Mouse (Mus musculus) heart, embryonic 13.5 days (tissue): ENCODE data around the gene Rhox2b. TPM values are rescaled to one million over a fixed set of nuclear protein-coding genes. Genes with fewer than 3 reads are reported as not detected.
"Not testable (repeated sequence)": the region's sequence is repeated elsewhere in the genome, so short reads cannot be mapped to it uniquely, and the experiment has no call there.

Source experiments
- ATAC-seq: fragments of 200-750 bp; cut with Nextera tagmentation; 2 replicates; pipeline ENCODE4 v1.8.0; 2017; ENCODE audit warnings: moderate TSS enrichment; ENCODE audit not compliant: insufficient number of reproducible peaks, low FRiP score, low TSS enrichment; ENCODE audit errors: extremely low read depth
- H3K27ac ChIP-seq: fragments of 300-500 bp; sonication (generic); replicated peaks from 2 replicates; pipeline ENCODE4 v1.5.1; 2015; ENCODE audit warnings: moderate library complexity, mild to moderate bottlenecking, inconsistent platforms
- H3K27me3 ChIP-seq: fragments of 300-500 bp; sonication (generic); replicated peaks from 2 replicates; pipeline ENCODE4 v1.6.1; 2015; ENCODE audit warnings: mild to moderate bottlenecking, inconsistent platforms
- H3K36me3 ChIP-seq: fragments of 300-500 bp; sonication (generic); 2 replicates; pipeline ENCODE4 v1.6.1; 2015; ENCODE audit warnings: mild to moderate bottlenecking, inconsistent platforms
- H3K4me1 ChIP-seq: fragments of 300-500 bp; sonication (generic); 2 replicates; pipeline ENCODE4 v1.6.1; 2015; ENCODE audit warnings: inconsistent platforms
- H3K4me2 ChIP-seq: fragments of 300-500 bp; sonication (generic); 2 replicates; pipeline ENCODE4 v1.6.1; 2015; ENCODE audit warnings: inconsistent platforms, mild to moderate bottlenecking, moderate library complexity
- H3K4me3 ChIP-seq: fragments of 300-500 bp; sonication (generic); 2 replicates; pipeline ENCODE4 v1.5.1; 2015; ENCODE audit warnings: moderate library complexity, mild to moderate bottlenecking, inconsistent platforms
- H3K9ac ChIP-seq: fragments of 300-500 bp; sonication (generic); 2 replicates; pipeline ENCODE4 v1.6.1; 2015; ENCODE audit warnings: inconsistent platforms, mild to moderate bottlenecking, moderate library complexity
- H3K9me3 ChIP-seq: fragments of 300-500 bp; sonication (generic); 2 replicates; pipeline ENCODE4 v1.6.1; 2016; ENCODE audit warnings: inconsistent platforms
- WGBS: fragments of 180-500 bp; shearing (Covaris S2); methylation state at CpG from one replicate; pipeline ENCODE4 v1.1.7; 2015; ENCODE audit warnings: mixed read lengths; 5-methylcytosine and 5-hydroxymethylcytosine counted together
- polyA plus RNA-seq: library from polyadenylated mRNA; unstranded; fragments of >200 nt; fragmentation: Nextera tagmentation; extraction: Ambion mirVana; gene quantifications from 2 replicates; pipeline ENCODE4 v1.2.1, GENCODE M21; 2015

The Rhox2b gene
- polyA plus RNA-seq = not detected in 2 replicates

GRCm38 (mm10) chrX:37411767-37412166, at the start of gene Rhox2b:
Rhox2b (plus strand) TSS chrX:37412067.
- not testable (repeated sequence) for H3K27ac ChIP-seq, H3K4me1 ChIP-seq, H3K27me3 ChIP-seq, H3K9ac ChIP-seq, H3K4me3 ChIP-seq, H3K4me2 ChIP-seq, H3K36me3 ChIP-seq, ATAC-seq, H3K9me3 ChIP-seq
- no CpG with 5 or more reads among the region's 9 CpGs for WGBS

DNA sequence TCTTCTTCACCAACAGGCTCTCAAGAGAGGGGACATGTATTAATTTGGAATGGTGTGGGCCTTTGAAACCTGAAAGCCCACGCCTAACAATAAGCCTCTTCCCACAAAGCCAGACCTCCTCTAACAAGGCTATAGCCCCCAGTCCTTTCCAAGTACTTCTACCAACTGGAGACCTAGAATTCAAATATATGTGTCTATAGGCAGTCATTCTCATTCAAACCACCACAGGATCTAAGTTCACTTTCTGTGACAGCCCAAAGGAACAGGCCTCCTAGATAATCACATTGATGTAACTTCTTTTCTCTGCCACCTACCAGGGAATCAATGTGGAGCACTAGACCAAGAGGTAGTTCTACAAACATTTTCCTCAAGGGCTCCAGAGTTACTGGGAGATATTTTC, 32.1 kb upstream of the Rhox2b start, which contains the start of gene Rhox3a2:
Rhox3a2 (plus strand) TSS at position 301 of the 400 bp plus-strand sequence.
- H3K36me3 ChIP-seq, H3K27me3 ChIP-seq, H3K9ac ChIP-seq, H3K9me3 ChIP-seq, H3K4me2 ChIP-seq, H3K27ac ChIP-seq, H3K4me3 ChIP-seq, ATAC-seq, H3K4me1 ChIP-seq: not testable (repeated sequence)
- no CpG with 5 or more reads among the region's 1 CpGs for whole genome bisulfite sequencing

GRCm38 (mm10) chrX:37390548-37390947, 21.3 kb upstream of the Rhox2b start, which contains the start of gene Rhox4a2:
Rhox4a2 (plus strand) TSS chrX:37390848.
- not testable (repeated sequence) for H3K9me3 ChIP-seq, H3K27me3 ChIP-seq, H3K9ac ChIP-seq, H3K27ac ChIP-seq, H3K36me3 ChIP-seq, ATAC-seq, H3K4me3 ChIP-seq, H3K4me1 ChIP-seq, H3K4me2 ChIP-seq
- WGBS = 82% methylated on average over 8 of the region's 16 CpGs

- not testable (repeated sequence) for H3K9ac ChIP-seq, H3K27me3 ChIP-seq, H3K27ac ChIP-seq, ATAC-seq, H3K9me3 ChIP-seq, H3K4me2 ChIP-seq, H3K4me3 ChIP-seq, H3K4me1 ChIP-seq, H3K36me3 ChIP-seq
- 83% methylated on average over 14 of the region's 15 CpGs for WGBS
Observed at GRCm38 (mm10) chrX:37432194-37432593, 20.3 kb downstream of the Rhox2b start, which contains the start of gene Rhox4b. Rhox4b (plus strand) TSS chrX:37432494.

- not testable (repeated sequence) for H3K9me3 ChIP-seq, H3K27ac ChIP-seq, H3K27me3 ChIP-seq, H3K36me3 ChIP-seq, H3K9ac ChIP-seq, ATAC-seq, H3K4me1 ChIP-seq, H3K4me2 ChIP-seq, H3K4me3 ChIP-seq
- 95% methylated on average over 8 of the region's 10 CpGs for WGBS
Observed at GRCm38 (mm10) chrX:37453380-37453779, 41.5 kb downstream of the Rhox2b start, which contains the start of gene Rhox2c. Rhox2c (plus strand) TSS chrX:37453680.

GRCm38 (mm10) chrX:37458285-37458684, 46.4 kb downstream of the Rhox2b start, which contains the start of gene Rhox3c:
Rhox3c (plus strand) TSS chrX:37458585.
- not testable (repeated sequence) for ATAC-seq, H3K27ac ChIP-seq, H3K4me2 ChIP-seq, H3K27me3 ChIP-seq, H3K4me1 ChIP-seq, H3K36me3 ChIP-seq, H3K9me3 ChIP-seq, H3K4me3 ChIP-seq, H3K9ac ChIP-seq
- 83% methylated on average over 3 of the region's 4 CpGs for WGBS

Other genes starting within 250 kb of the Rhox2b start
- not detected in 2 replicates for gene Akap14, start 243.2 kb upstream of the Rhox2b start, polyA plus RNA-seq
- 659 and 790 TPM in 2 replicates for gene Ndufa1, start 220.9 kb upstream of the Rhox2b start, polyA plus RNA-seq
- 7.0 and 8.0 TPM in 2 replicates for gene Rnf113a1, start 220.8 kb upstream of the Rhox2b start, polyA plus RNA-seq
- not detected in 2 replicates for gene Gm9, start 201.0 kb upstream of the Rhox2b start, polyA plus RNA-seq
- gene Rhox1, start 189.8 kb upstream of the Rhox2b start, polyA plus RNA-seq = not detected in 2 replicates
- gene Rhox2a, start 167.1 kb upstream of the Rhox2b start, polyA plus RNA-seq = not detected in 2 replicates
- gene Rhox3a, start 162.1 kb upstream of the Rhox2b start, polyA plus RNA-seq = not detected in 2 replicates
- gene Rhox4a, start 146.7 kb upstream of the Rhox2b start, polyA plus RNA-seq = not detected in 2 replicates
- gene Rhox3a2, start 32.0 kb upstream of the Rhox2b start, polyA plus RNA-seq = not detected in 2 replicates
- 0.17 TPM in 1 of 2 replicates, not detected in the other for gene Rhox4a2, start 21.2 kb upstream of the Rhox2b start, polyA plus RNA-seq
- not detected in 2 replicates for gene Rhox4b, start 20.4 kb downstream of the Rhox2b start, polyA plus RNA-seq
- not detected in 2 replicates for gene Rhox2c, start 41.6 kb downstream of the Rhox2b start, polyA plus RNA-seq
- gene Rhox3c, start 46.5 kb downstream of the Rhox2b start, polyA plus RNA-seq = not detected in 2 replicates
- not detected in 2 replicates for gene Rhox4c, start 68.3 kb downstream of the Rhox2b start, polyA plus RNA-seq
- gene Rhox2d, start 81.4 kb downstream of the Rhox2b start, polyA plus RNA-seq = not detected in 2 replicates
- not detected in 2 replicates for gene Rhox4d, start 102.3 kb downstream of the Rhox2b start, polyA plus RNA-seq
- gene Rhox2e, start 118.4 kb downstream of the Rhox2b start, polyA plus RNA-seq = not detected in 2 replicates
- not detected in 2 replicates for gene Rhox3e, start 130.0 kb downstream of the Rhox2b start, polyA plus RNA-seq
- gene Rhox4e, start 145.3 kb downstream of the Rhox2b start, polyA plus RNA-seq = not detected in 2 replicates
- gene Rhox2f, start 159.3 kb downstream of the Rhox2b start, polyA plus RNA-seq = not detected in 2 replicates
- gene Rhox3f, start 168.9 kb downstream of the Rhox2b start, polyA plus RNA-seq = not detected in 2 replicates
- gene Rhox4f, start 195.6 kb downstream of the Rhox2b start, polyA plus RNA-seq = not detected in 2 replicates
- not detected in 2 replicates for gene Rhox3g, start 216.5 kb downstream of the Rhox2b start, polyA plus RNA-seq
- not detected in 2 replicates for gene Rhox2g, start 231.4 kb downstream of the Rhox2b start, polyA plus RNA-seq
- not detected in 2 replicates for gene Rhox4g, start 239.3 kb downstream of the Rhox2b start, polyA plus RNA-seq